Mouse (Mus musculus) stomach, embryonic 14.5 days (tissue): ENCODE measurements around the gene Dmrt3. TPM values are rescaled to one million over a fixed set of nuclear protein-coding genes. Genes with fewer than 3 reads are reported as not detected.
A peak's percentile ranks its signal among the peaks of the same experiment; 100 is the strongest.

Experiments used
- ATAC-seq: fragments of 200-750 bp; cut with Nextera tagmentation; 2 replicates; pipeline ENCODE4 v1.8.0; 2017; ENCODE audit warnings: low read depth, moderate TSS enrichment; ENCODE audit not compliant: insufficient number of reproducible peaks, insufficient read depth, low FRiP score
- H3K27ac ChIP-seq: fragments of 300-500 bp; sonication (generic); 2 replicates; pipeline ENCODE4 v1.5.1; 2014; ENCODE audit warnings: mild to moderate bottlenecking, low read length, moderate library complexity, mixed read lengths
- H3K27me3 ChIP-seq: fragments of 300-500 bp; sonication (generic); 2 replicates; pipeline ENCODE4 v1.6.1; 2014; ENCODE audit warnings: low read length, control low read depth, mixed read lengths; ENCODE audit not compliant: control insufficient read depth, insufficient read depth
- H3K36me3 ChIP-seq: fragments of 300-500 bp; sonication (generic); 2 replicates; pipeline ENCODE4 v1.6.1; 2014; ENCODE audit warnings: mild to moderate bottlenecking, control low read depth, low read length, moderate library complexity, mixed read lengths; ENCODE audit not compliant: control insufficient read depth, insufficient read depth
- H3K4me1 ChIP-seq: fragments of 300-500 bp; sonication (generic); 2 replicates; pipeline ENCODE4 v1.6.1; 2014; ENCODE audit warnings: low read length, control low read depth, mixed read lengths; ENCODE audit not compliant: control insufficient read depth, insufficient read depth
- H3K4me2 ChIP-seq: fragments of 300-500 bp; sonication (generic); replicated peaks from 2 replicates; pipeline ENCODE4 v1.6.1; 2014; ENCODE audit warnings: low read depth, low read length, control low read depth
- H3K4me3 ChIP-seq: fragments of 300-500 bp; sonication (generic); 2 replicates; pipeline ENCODE4 v1.5.1; 2014; ENCODE audit warnings: low read depth, low read length, control low read depth
- H3K9ac ChIP-seq: fragments of 300-500 bp; sonication (generic); replicated peaks from 2 replicates; pipeline ENCODE4 v1.6.1; 2014; ENCODE audit warnings: low read depth, mild to moderate bottlenecking, control low read depth, low read length, moderate library complexity, mixed read lengths
- H3K9me3 ChIP-seq: fragments of 300-500 bp; sonication (generic); 2 replicates; pipeline ENCODE4 v1.6.1; 2016; ENCODE audit warnings: low read depth, low read length, control low read depth; ENCODE audit not compliant: control insufficient read depth
- WGBS: fragments of 180-500 bp; shearing (Covaris S2); extraction: QIAGEN DNeasy Blood & Tissue Kit; methylation state at CpG from one replicate; pipeline ENCODE4 v1.1.7; 2014; 5-methylcytosine and 5-hydroxymethylcytosine counted together
- polyA plus RNA-seq: library from polyadenylated mRNA; unstranded; fragments of >200 nt; fragmentation: Nextera tagmentation; extraction: Ambion mirVana; gene quantifications from 2 replicates; pipeline ENCODE4 v1.2.1, GENCODE M21; 2014

The Dmrt3 gene
- polyA plus RNA-seq, 1 experiment from 2014 or later: 1.9 TPM

DNA sequence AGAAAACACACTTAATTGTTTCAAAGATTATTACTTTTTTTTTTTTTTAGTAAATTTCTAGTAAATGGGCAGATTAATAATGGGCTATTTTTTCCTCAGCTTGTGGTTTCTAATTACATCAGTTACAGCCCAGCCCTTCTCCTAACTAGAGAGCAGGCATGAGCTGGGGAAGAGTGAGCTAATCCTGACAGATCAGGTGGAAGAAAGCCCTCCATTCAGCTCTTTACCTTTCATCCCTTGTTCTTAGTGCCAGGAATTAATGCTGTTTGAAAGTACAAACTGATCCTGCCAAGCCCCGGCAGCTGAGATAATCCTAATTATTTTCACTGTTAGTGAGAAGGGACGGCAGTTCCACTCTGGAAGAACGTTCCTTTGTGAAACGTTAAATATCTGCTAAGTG lies 11.5 kb upstream of the Dmrt3 start:
- Histone ChIP-seq H3K9me3 (no peaks in the 10 kb centered on the region), H3K36me3 (no peaks in the 10 kb centered on the region), H3K4me2 (no peak overlapping the region), H3K4me1 (no peaks in the 10 kb centered on the region), H3K4me3 (no peak overlapping the region), H3K27ac (no peak overlapping the region), H3K27me3 (peaks cover 44% of the 10 kb centered on the region), H3K9ac (no peak overlapping the region)
- 9% methylated on average over 4 of the region's 4 CpGs for WGBS
- no peak for ATAC-seq

DNA sequence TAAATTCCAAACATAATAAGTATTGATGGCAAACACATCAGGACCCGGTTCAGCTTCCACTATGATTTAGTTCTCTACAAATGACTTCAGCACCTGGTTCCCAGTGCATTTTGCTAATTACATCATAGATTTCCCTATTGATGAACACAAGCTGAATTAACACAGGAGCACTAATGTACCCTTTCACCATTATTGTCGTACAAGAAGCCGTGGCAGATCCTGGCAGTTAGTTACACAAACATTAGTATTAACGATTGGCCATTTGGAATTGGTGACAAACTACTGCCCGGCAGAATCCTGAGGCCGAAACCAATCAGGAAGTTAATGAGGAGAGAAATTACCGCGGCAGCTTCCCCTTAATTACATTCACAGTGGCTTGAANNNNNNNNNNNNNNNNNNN lies 8.1 kb upstream of the Dmrt3 start:
- Histone ChIP-seq H3K27ac (no peak overlapping the region), H3K4me1 (no peaks in the 10 kb centered on the region), H3K9ac (no peak overlapping the region), H3K4me3 (no peak overlapping the region), H3K9me3 (no peaks in the 10 kb centered on the region), H3K36me3 (no peaks in the 10 kb centered on the region), H3K27me3 (peaks cover 68% of the 10 kb centered on the region), H3K4me2 (no peak overlapping the region)
- no peak for ATAC-seq
- 9% methylated on average over 8 of the region's 8 CpGs for WGBS

DNA sequence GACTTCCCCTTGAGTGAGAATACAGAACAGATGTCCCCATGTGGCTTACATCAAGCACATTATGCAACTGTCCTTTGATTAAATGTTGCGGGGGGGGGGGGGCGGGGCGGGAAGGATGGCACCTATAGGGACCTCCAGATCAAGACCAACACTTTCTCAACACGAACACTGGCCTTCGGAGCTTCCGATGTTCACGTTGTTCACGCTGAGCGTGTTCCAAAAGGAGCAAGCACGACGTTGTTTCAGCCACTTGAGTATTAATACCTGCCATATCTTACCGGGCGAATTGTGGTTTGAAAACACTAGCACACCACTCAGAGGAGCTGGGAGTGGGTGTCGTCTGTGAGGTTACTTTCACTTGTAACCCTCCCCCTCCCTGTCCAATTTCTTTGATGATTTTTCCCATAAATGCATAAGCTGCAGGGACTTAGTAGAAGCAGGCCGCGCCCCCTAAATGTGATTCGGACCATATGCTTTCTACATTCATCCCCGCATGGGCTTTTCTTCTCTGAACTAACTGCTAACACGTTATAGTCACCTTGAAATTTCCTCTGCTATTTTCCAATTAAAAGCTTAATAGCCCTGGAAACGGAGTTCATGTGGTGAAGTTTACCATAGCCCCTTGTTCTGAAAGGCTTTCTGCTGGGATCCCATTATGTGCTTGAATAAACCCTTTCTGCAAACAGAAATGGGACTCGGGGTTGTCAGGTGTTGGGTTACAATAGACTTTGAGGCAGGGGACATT lies 2.5 kb upstream of the Dmrt3 start:
- Histone ChIP-seq H3K36me3 (no peaks in the 10 kb centered on the region), H3K27ac (no peak overlapping the region), H3K4me2 (no peak overlapping the region), H3K27me3 (peaks cover 77% of the 10 kb centered on the region), H3K4me1 (peaks cover 9% of the 10 kb centered on the region; the same call in 1 of the 2 replicates), H3K4me3 (no peak overlapping the region), H3K9ac (no peak overlapping the region), H3K9me3 (no peaks in the 10 kb centered on the region)
- no peak for ATAC-seq
- WGBS: under 1% methylated on average over 18 of the region's 21 CpGs

DNA sequence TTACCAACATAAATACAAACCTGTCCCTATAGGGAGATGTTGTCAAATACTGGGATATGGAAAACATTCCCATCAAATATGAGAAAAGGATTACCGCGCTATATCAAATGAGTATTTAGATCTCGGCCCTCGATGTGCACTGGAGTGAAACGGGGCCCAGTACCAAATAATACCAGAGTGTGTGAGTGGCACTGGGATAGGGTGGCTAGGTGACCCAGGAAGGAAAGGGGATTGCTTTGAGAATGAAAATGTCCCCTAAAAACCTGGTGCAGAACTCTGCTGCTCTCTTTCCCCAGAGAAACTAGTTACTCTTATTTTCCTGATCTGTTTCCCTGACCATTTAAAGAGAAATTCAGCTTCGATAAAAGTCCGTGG lies 1.9 kb upstream of the Dmrt3 start:
- Histone ChIP-seq H3K4me1 (peaks cover 9% of the 10 kb centered on the region; the same call in 1 of the 2 replicates), H3K9me3 (no peaks in the 10 kb centered on the region), H3K27me3 (peaks cover 79% of the 10 kb centered on the region), H3K27ac (no peak overlapping the region), H3K4me3 (no peak overlapping the region), H3K9ac (no peak overlapping the region), H3K4me2 (no peak overlapping the region), H3K36me3 (no peaks in the 10 kb centered on the region)
- 6% methylated on average over 7 of the region's 7 CpGs for WGBS
- ATAC-seq: no peak

DNA sequence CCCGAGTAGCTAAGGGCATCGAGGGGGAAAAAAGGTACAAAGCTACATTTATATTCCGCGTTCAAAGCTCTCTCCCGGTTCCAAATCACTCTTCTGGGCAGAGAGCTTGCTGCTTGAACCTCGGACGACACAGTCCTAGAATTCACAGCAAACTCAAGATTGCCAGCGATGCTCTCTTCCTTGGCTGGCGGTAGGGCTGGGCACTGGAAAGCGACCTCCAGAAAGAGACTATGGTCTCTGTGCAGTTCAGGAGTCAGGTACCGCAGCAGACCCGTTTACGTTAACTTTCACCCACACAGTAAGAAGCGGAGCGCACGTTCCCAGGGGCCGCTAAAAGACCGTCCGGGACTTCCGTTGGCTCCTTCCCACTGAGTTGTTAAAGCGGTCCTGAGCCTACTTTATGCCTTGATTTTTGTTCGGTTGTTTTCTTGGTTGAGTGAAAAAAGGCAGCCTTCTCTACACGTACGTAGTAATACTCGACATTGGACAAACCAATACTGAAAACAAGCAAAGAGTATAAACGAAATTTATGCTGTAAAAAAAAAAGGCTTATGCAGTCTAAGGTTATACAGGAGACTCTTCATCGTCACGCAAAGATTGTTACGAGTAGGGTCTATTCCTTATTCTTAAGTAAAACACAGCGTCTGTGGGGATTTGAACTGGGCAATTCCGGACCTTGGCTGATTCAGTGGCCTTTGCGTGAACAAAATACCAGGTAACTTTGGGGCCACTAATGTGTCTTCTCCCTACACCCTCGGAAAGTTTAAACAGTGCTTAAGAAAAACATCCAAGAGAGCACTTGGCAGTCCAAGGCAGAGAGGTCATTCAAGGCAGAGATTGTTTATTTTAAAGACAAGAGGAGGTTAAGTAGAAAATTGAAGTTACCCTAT lies 895 bp upstream of the Dmrt3 start:
- H3K4me1 ChIP-seq: peaks cover 9% of the 10 kb centered on the region; the same call in 1 of the 2 replicates
- H3K9ac ChIP-seq: no peak overlapping the region
- no peak overlapping the region for H3K4me2 ChIP-seq
- no peaks in the 10 kb centered on the region for H3K36me3 ChIP-seq
- H3K9me3 ChIP-seq: no peaks in the 10 kb centered on the region
- no peak overlapping the region for H3K27ac ChIP-seq
- no peak for ATAC-seq
- H3K4me3 ChIP-seq: no peak overlapping the region
- 2% methylated on average over 33 of the region's 33 CpGs for WGBS
- H3K27me3 ChIP-seq: peaks cover 81% of the 10 kb centered on the region

DNA sequence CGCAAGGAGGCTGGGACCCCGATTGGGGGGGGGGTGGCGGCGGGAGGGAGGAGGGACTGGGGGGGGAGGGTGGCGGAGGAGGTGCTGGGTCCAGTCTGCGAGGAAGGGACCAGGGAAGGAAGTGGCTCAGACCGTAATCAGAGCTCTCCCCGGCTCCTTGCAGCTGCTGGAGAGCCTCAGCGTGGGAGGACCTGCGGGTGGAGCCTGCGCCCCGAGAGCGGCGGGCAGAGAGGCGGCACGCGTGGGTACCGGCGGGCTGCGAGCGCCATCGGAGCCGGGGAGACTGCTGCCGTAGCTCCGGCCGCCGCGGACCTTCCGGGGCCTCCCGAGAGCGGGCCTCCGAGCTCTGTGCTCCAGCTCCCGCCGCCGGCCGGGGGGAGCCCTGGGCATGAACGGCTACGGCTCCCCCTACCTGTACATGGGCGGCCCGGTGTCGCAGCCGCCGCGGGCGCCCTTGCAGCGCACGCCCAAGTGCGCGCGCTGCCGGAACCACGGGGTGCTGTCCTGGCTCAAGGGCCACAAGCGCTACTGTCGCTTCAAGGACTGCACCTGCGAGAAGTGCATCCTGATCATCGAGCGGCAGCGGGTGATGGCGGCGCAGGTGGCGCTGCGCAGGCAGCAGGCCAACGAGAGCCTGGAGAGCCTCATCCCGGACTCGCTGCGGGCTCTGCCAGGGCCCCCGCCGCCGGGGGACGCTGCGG lies 460 bp downstream of the Dmrt3 start:
- H3K9ac ChIP-seq: no peak overlapping the region
- 0% methylated on average over 67 of the region's 71 CpGs for WGBS
- H3K27me3 ChIP-seq: peaks cover 81% of the 10 kb centered on the region
- peak overlapping the region; percentile 34 for H3K4me3 ChIP-seq
- peak overlapping the region; percentile 53 for H3K4me2 ChIP-seq
- no peaks in the 10 kb centered on the region for H3K9me3 ChIP-seq
- peaks cover 9% of the 10 kb centered on the region; the same call in 1 of the 2 replicates for H3K4me1 ChIP-seq
- peak; percentile 68 for ATAC-seq
- no peaks in the 10 kb centered on the region for H3K36me3 ChIP-seq
- no peak overlapping the region for H3K27ac ChIP-seq

DNA sequence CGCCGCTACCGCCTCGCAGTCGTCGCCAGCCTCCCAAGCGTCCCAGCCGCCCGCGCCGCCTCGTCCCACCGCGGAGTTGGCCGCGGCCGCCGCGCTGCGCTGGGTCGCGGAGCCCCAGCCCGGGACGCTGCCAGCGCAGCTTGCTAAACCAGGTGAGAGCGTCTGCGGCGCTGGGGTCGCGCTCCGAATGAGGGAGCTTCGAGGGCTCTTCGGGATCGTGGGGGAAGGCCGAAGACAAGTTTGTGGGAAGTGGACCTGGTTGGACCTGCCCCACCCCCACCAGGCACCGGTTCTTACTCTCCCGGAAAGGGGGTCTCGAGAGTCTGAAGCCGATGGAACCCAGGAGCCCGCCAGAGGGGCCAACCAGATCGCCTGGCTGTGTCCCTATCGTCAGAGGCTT lies 1.0 kb downstream of the Dmrt3 start:
- Histone ChIP-seq H3K9me3 (no peaks in the 10 kb centered on the region), H3K36me3 (no peaks in the 10 kb centered on the region), H3K4me3 (peak overlapping the region; percentile 34), H3K27me3 (peaks cover 78% of the 10 kb centered on the region), H3K4me2 (peak overlapping the region; percentile 53), H3K4me1 (peaks cover 9% of the 10 kb centered on the region; the same call in 1 of the 2 replicates), H3K9ac (no peak overlapping the region), H3K27ac (no peak overlapping the region)
- ATAC-seq: no peak
- WGBS: under 1% methylated on average over 41 of the region's 42 CpGs
